Mouse (Mus musculus): Measurements from ENCODE around the gene Ccdc28a.

Gene Ccdc28a

GRCm38 (mm10) chr10:18234560-18235401 is at the start of gene Ccdc28a:
Gene Ccdc28a (minus strand): TSS chr10:18234998.
- in situ Hi-C loops (cut with MboI, MseI), result no loop called here

GRCm38 (mm10) chr10:18283991-18284390 is 49.2 kb upstream of the Ccdc28a start:
- in situ Hi-C loops (cut with MboI, MseI), result no loop called here

- in situ Hi-C loops (cut with MboI, MseI), result no loop called here
Observed at GRCm38 (mm10) chr10:18276090-18276734, 41.4 kb upstream of the Ccdc28a start.

GRCm38 (mm10) chr10:18251345-18251744 is 16.5 kb upstream of the Ccdc28a start:
- in situ Hi-C loops (cut with MboI, MseI), result no loop called here

GRCm38 (mm10) chr10:18243614-18244013 is 8.8 kb upstream of the Ccdc28a start:
- in situ Hi-C loops (cut with MboI, MseI), result no loop called here

GRCm38 (mm10) chr10:18237191-18237590 is 2.4 kb upstream of the Ccdc28a start:
- in situ Hi-C loops (cut with MboI, MseI), result no loop called here

- in situ Hi-C loops (cut with MboI, MseI), result no loop called here
Observed at GRCm38 (mm10) chr10:18236328-18236927, 1.6 kb upstream of the Ccdc28a start.

GRCm38 (mm10) chr10:18235402-18235747 is 577 bp upstream of the Ccdc28a start:
- in situ Hi-C loops (cut with MboI, MseI), result no loop called here

GRCm38 (mm10) chr10:18233891-18234290 is 907 bp downstream of the Ccdc28a start:
- in situ Hi-C loops (cut with MboI, MseI), result no loop called here

GRCm38 (mm10) chr10:18224386-18224785 is 10.4 kb downstream of the Ccdc28a start:
- in situ Hi-C loops (cut with MboI, MseI), result no loop called here

- in situ Hi-C loops (cut with MboI, MseI), result loop anchor here (10.0 kb wide), 1 partner anchor 475 kb away; no protein-coding TSS in a partner anchor
Observed at GRCm38 (mm10) chr10:18219351-18219750, 15.4 kb downstream of the Ccdc28a start.

GRCm38 (mm10) chr10:18214124-18214523 is 20.7 kb downstream of the Ccdc28a start:
- in situ Hi-C loops (cut with MboI, MseI), result loop anchor here (10.0 kb wide), 1 partner anchor 469 kb away; no protein-coding TSS in a partner anchor

- in situ Hi-C loops (cut with MboI, MseI), result loop anchor here (10.0 kb wide), 1 partner anchor 469 kb away; no protein-coding TSS in a partner anchor
Observed at GRCm38 (mm10) chr10:18213373-18213772, 21.4 kb downstream of the Ccdc28a start.

GRCm38 (mm10) chr10:18210726-18211125 is 24.1 kb downstream of the Ccdc28a start, which contains the start of gene Ect2l:
Gene Ect2l (minus strand): TSS chr10:18210890.
- in situ Hi-C loops (cut with MboI, MseI), result loop anchor here (10.0 kb wide), 1 partner anchor 466 kb away; no protein-coding TSS in a partner anchor

- in situ Hi-C loops (cut with MboI, MseI), result loop anchor here (10.0 kb wide), 1 partner anchor 465 kb away; no protein-coding TSS in a partner anchor
Observed at GRCm38 (mm10) chr10:18210119-18210518, 24.7 kb downstream of the Ccdc28a start.

- in situ Hi-C loops (cut with MboI, MseI), result no loop called here
Observed at GRCm38 (mm10) chr10:18204067-18204466, 30.7 kb downstream of the Ccdc28a start.

GRCm38 (mm10) chr10:18202401-18202800 is 32.4 kb downstream of the Ccdc28a start:
- in situ Hi-C loops (cut with MboI, MseI), result no loop called here

- in situ Hi-C loops (cut with MboI, MseI), result no loop called here
Observed at GRCm38 (mm10) chr10:18200656-18201055, 34.1 kb downstream of the Ccdc28a start.

GRCm38 (mm10) chr10:18199919-18200318 is 34.9 kb downstream of the Ccdc28a start:
- in situ Hi-C loops (cut with MboI, MseI), result no loop called here

- in situ Hi-C loops (cut with MboI, MseI), result no loop called here
Observed at GRCm38 (mm10) chr10:18198286-18199015, 36.3 kb downstream of the Ccdc28a start.

GRCm38 (mm10) chr10:18197206-18197979 is 37.4 kb downstream of the Ccdc28a start:
- in situ Hi-C loops (cut with MboI, MseI), result no loop called here

Measured in T-helper 1 cell (primary cell).